Mouse (Mus musculus): Measurements from ENCODE around the gene Zfp322a.

The Zfp322a gene

GRCm38 (mm10) chr13:23312909-23313669 lies 55.9 kb downstream of the Zfp322a start:
- peak; percentile 4 for DNase-seq

GRCm38 (mm10) chr13:23310036-23310435 lies 59.0 kb downstream of the Zfp322a start:
- DNase-seq = no peak

GRCm38 (mm10) chr13:23309495-23310011 lies 59.5 kb downstream of the Zfp322a start:
- DNase-seq = peak; percentile 24

GRCm38 (mm10) chr13:23308639-23309307 lies 60.2 kb downstream of the Zfp322a start:
- peak; percentile 75 for DNase-seq

- DNase-seq = peak; percentile 65
Observed at GRCm38 (mm10) chr13:23307069-23307814, 61.8 kb downstream of the Zfp322a start.

GRCm38 (mm10) chr13:23306707-23307068 lies 62.3 kb downstream of the Zfp322a start:
- DNase-seq = no peak

Data from liver (tissue).